Mouse (Mus musculus): ENCODE results near the gene Sept12.

Gene Sept12

GRCm38 (mm10) chr16:4937351-4938190 lies 60.1 kb downstream of the Sept12 start:
- no peak for DNase-seq (ENCODE audit: low spot score)

Measured in T-cell, adult 2 months (primary cell).